In the genomic region with DNA sequence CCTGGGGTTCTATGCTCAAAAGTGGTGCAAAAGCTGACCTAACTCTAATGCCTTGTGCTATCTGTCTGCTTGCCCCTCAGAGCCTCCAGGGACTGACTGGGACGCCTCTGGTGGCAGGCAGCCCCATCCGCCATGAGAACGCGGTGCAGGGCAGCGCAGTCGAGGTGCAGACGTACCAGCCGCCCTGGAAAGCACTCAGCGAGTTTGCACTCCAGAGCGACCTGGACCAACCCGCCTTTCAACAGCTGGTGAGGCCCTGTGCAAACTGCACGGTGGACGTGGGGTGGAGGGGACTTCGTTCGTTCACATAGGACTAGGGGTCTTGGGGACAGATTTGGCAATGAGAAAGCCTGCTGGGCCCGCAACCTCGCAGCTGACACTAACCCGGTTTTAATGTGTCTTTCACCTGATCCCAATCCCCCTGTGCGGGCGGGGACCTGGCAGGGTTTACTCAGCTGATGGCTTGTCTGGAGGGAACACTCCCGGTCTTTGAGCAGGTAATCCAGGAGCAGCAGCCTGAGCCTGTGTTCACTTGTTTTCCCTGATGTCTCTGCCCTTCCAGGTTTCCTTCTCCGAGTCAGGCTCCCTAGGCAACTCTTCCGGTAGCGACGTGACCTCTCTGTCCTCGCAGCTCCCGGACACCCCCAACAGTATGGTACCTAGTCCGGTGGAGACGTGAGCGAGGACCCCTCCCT, we compare ENCODE assay signal across 10 mouse cellular contexts. TPM values are rescaled to one million over a fixed set of nuclear protein-coding genes. Genes with fewer than 3 reads are reported as not detected.
DNase-seq lines count a peak whose midpoint lies in the region; ATAC-seq lines count a peak whose summit lies in the region.
"Had no signal": no experiment of that assay in that cellular context is flagged by ENCODE, and none has a peak within 500 bp of the region (broad histone marks: within the 10 kb centered on the region; RNA-seq: fewer than 3 reads in every experiment).

No protein-coding gene starts in this region.

- H3K9ac ChIP-seq in liver, embryonic 12.5 days: no peak overlapping the region
- peak overlapping the region; percentile 26 for H3K9ac ChIP-seq in stomach, embryonic 16.5 days (ENCODE audit: low read length)

- no peak overlapping the region for H3K27ac ChIP-seq in liver, embryonic 12.5 days
- H3K27ac ChIP-seq in stomach, embryonic 16.5 days (ENCODE audit: low read length): no peak overlapping the region

- no peak for ATAC-seq in liver, embryonic 12.5 days
- no peak for ATAC-seq in stomach, embryonic 16.5 days (ENCODE audit: insufficient read depth, low FRiP score)

- peak overlapping the region; percentile 47; the same call in 1 of the 2 replicates for H3K4me2 ChIP-seq in liver, embryonic 12.5 days
- H3K4me2 ChIP-seq in stomach, embryonic 16.5 days (ENCODE audit: low read depth, low read length): peak overlapping the region; percentile 77

- H3K4me1 ChIP-seq in liver, embryonic 12.5 days: peaks cover 33% of the 10 kb centered on the region
- peaks cover 43% of the 10 kb centered on the region for H3K4me1 ChIP-seq in stomach, embryonic 16.5 days (ENCODE audit: control insufficient read depth, insufficient read depth, low read length)

- intact Hi-C loops in left cerebral cortex, postnatal 4 days (cut with DNase I): loop anchor here (10.0 kb wide), 1 partner anchor 370 kb away; no protein-coding TSS in a partner anchor

- H3K27me3 ChIP-seq in liver, embryonic 12.5 days (replicated peaks): peaks cover 100% of the 10 kb centered on the region
- peaks cover 36% of the 10 kb centered on the region for H3K27me3 ChIP-seq in stomach, embryonic 16.5 days (ENCODE audit: control insufficient read depth, insufficient read depth, low read length)

- H3K9me3 ChIP-seq in liver, embryonic 12.5 days (replicated peaks): peaks cover 9% of the 10 kb centered on the region; the same call in 1 of the 2 replicates
- H3K9me3 ChIP-seq in stomach, embryonic 16.5 days (replicated peaks; ENCODE audit: control insufficient read depth, low read length): no peaks in the 10 kb centered on the region

- no peaks in the 10 kb centered on the region for H3K36me3 ChIP-seq in liver, embryonic 12.5 days
- H3K36me3 ChIP-seq in stomach, embryonic 16.5 days (ENCODE audit: control insufficient read depth, insufficient read depth, low read length): no peaks in the 10 kb centered on the region

- peak overlapping the region; percentile 25; the same call in 1 of the 2 replicates for H3K4me3 ChIP-seq in liver, embryonic 12.5 days
- peak overlapping the region; percentile 55 for H3K4me3 ChIP-seq in stomach, embryonic 16.5 days (replicated peaks; ENCODE audit: low read length)

- DNase-seq in left cerebral cortex, postnatal 4 days: peak; percentile 13
- DNase-seq in left cerebral cortex, adult 11 months (ENCODE audit: low spot score): no peak
- DNase-seq in Muller cell, postnatal 12 days (ENCODE audit: inconsistent ontology term): peak; percentile 46
- DNase-seq in embryo, embryonic 10 days (ENCODE audit: low spot score): peak; percentile 59
- peak; percentile 41 for DNase-seq in heart, postnatal 4 days
- no peak for DNase-seq in thymus, postnatal 25 days

- 3% methylated on average over 30 of the region's 30 CpGs for WGBS in liver, embryonic 12.5 days (ENCODE audit: insufficient replicate concordance)
- WGBS in stomach, embryonic 16.5 days: 23% methylated on average over 30 of the region's 30 CpGs

RNA-seq across cellular contexts. Expression of a gene that starts 6.5 kb away (rescaled TPM):
- not detected for total RNA-seq in left cerebral cortex, postnatal 4 days (2021)
- not detected for total RNA-seq in heart, postnatal 4 days (2021)
- polyA plus RNA-seq in liver, embryonic 12.5 days (2016; fragmentation: Nextera tagmentation; extraction: Ambion mirVana): 0.50 and 1.3 TPM in 2 replicates
- 3.5 and 3.9 TPM in 2 replicates for polyA plus RNA-seq in stomach, embryonic 16.5 days (2015; fragmentation: Nextera tagmentation; extraction: Ambion mirVana)
- total RNA-seq: adrenal gland, postnatal 36 days; hematopoietic stem cell, adult 5-6 weeks had no signal

RNA-seq across cellular contexts. Expression of a gene that starts 33.0 kb away (rescaled TPM):
- total RNA-seq in left cerebral cortex, postnatal 4 days (2021): 10 to 100 TPM; 38.7 to 39.4 TPM
- total RNA-seq in heart, postnatal 4 days (2021): 100 to 1,000 TPM; 537 to 600 TPM
- 164 and 175 TPM in 2 replicates for polyA plus RNA-seq in liver, embryonic 12.5 days (2016; fragmentation: Nextera tagmentation; extraction: Ambion mirVana)
- 247 and 265 TPM in 2 replicates for polyA plus RNA-seq in stomach, embryonic 16.5 days (2015; fragmentation: Nextera tagmentation; extraction: Ambion mirVana)

Comparison
In these comparisons a context has a peak if more than half of its experiments do, and no peak if none do; other contexts are left out.
1. DNase-seq: peak in left cerebral cortex, postnatal 4 days (single experiment), Muller cell, postnatal 12 days (single experiment), embryo, embryonic 10 days (single experiment) and heart, postnatal 4 days (single experiment); none in left cerebral cortex, adult 11 months (single experiment) and thymus, postnatal 25 days (single experiment).
2. RNA of a gene that starts 33.0 kb away (total RNA-seq): 537 to 600 TPM in heart, postnatal 4 days; 38.7 to 39.4 TPM in left cerebral cortex, postnatal 4 days; every median in the first group is over 10 times any median in the second.